Mouse (Mus musculus) lung, adult 2 months (tissue): ENCODE results near the gene Fbxo46.

Experiments
- CTCF ChIP-seq: fragments of 200-500 bp; IDR thresholded peaks from 2 replicates; pipeline ENCODE4 v1.5.1; 2011; ENCODE audit warnings: mild to moderate bottlenecking, low read length, control low read depth; ENCODE audit not compliant: insufficient read depth
- POLR2A ChIP-seq: fragments of 200-500 bp; IDR thresholded peaks from 2 replicates; pipeline ENCODE4 v1.6.1; 2011; ENCODE audit warnings: low read depth, mild to moderate bottlenecking, control low read depth, low read length, borderline replicate concordance; ENCODE audit errors: extremely low read depth

DNA sequence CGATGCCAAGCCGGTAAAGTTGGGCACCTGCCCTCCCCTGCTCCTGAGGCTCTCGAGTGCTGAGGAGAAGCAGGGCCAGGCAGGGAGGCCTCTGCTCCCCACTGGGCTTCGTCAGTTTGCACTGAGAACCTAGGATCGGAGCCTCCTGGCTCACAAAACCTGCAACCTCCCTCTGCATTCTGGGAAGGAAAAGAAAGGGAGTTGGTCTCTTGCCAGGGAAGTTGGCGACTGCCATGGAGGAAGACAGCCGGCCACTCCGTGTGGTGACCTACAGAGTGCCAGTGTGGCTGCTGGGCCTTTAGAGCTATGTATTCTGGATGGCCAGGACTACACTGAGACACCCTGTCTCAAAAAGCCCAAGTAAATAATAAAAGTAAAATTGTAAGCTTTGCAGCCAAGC is 35.1 kb downstream of the Fbxo46 start:
- TF ChIP-seq CTCF (no peak), POLR2A (no peak)
